22 mouse cellular contexts compared by ENCODE assay signal in the genomic region with DNA sequence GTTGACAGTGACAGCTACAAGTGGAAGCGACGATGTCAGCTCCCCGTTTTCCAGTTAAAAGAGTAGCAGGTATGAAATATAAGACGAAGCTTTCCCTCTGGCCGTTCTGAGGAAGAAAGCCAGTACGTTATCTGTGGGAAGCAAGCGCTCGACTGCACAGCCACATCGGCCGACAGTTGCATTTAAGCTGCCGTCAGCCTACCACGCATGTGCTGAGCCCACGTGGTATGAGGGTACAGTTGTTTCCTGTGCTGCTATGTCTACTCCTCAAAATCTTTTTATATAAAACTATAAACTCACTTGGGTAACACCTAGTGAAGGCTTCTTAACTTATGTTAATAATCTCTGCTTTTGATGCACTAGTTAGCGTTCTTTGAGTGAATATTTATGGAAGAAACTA.
"Had no signal": no experiment of that assay in that cellular context is flagged by ENCODE, and none has a peak within 500 bp of the region (broad histone marks: within the 10 kb centered on the region; RNA-seq: fewer than 3 reads in every experiment).

No protein-coding gene starts in this region.

- H3K9me3 ChIP-seq: liver, embryonic 13.5 days; liver, embryonic 15.5 days; lung, embryonic 15.5 days; megakaryocyte, embryonic 14.5 days; midbrain, embryonic 10.5 days; midbrain, embryonic 12.5 days; neural tube, embryonic 13.5 days; neural tube, embryonic 15.5 days; stomach, embryonic 15.5 days had no signal

- H3K27ac ChIP-seq: liver, embryonic 13.5 days; liver, embryonic 15.5 days; lung, embryonic 15.5 days; midbrain, embryonic 10.5 days; midbrain, embryonic 12.5 days; neural tube, embryonic 13.5 days; neural tube, embryonic 15.5 days; stomach, embryonic 15.5 days; stomach, postnatal 0 days had no signal

- H3K27me3 ChIP-seq: liver, embryonic 13.5 days; liver, embryonic 15.5 days; lung, embryonic 15.5 days; megakaryocyte, embryonic 14.5 days; midbrain, embryonic 12.5 days; neural tube, embryonic 13.5 days; neural tube, embryonic 15.5 days; stomach, embryonic 15.5 days had no signal

- H3K4me2 ChIP-seq: liver, embryonic 13.5 days; liver, embryonic 15.5 days; lung, embryonic 15.5 days; midbrain, embryonic 12.5 days; neural tube, embryonic 13.5 days; neural tube, embryonic 15.5 days; stomach, embryonic 15.5 days had no signal

- DNase-seq: liver, embryonic 13.5 days; liver, postnatal 0 days; lung, adult 2 months; lung, postnatal 10 days; lung, postnatal 4 days; midbrain, embryonic 14.5 days; right cerebral cortex, adult 18-20 months; right cerebral cortex, postnatal 14 days; thymus, adult 2 months; thymus, postnatal 25 days; thymus, postnatal 4 days had no signal

- H3K4me3 ChIP-seq: liver, embryonic 13.5 days; liver, embryonic 15.5 days; lung, embryonic 15.5 days; megakaryocyte, embryonic 14.5 days; midbrain, embryonic 10.5 days; midbrain, embryonic 12.5 days; myocyte; neural tube, embryonic 13.5 days; neural tube, embryonic 15.5 days; stomach, embryonic 15.5 days had no signal

- ATAC-seq: liver, postnatal 0 days; midbrain, embryonic 16.5 days had no signal

- H3K36me3 ChIP-seq: liver, embryonic 13.5 days; liver, embryonic 15.5 days; lung, embryonic 15.5 days; midbrain, embryonic 10.5 days; midbrain, embryonic 12.5 days; neural tube, embryonic 13.5 days; neural tube, embryonic 15.5 days; stomach, embryonic 15.5 days had no signal

- H3K9ac ChIP-seq: liver, embryonic 13.5 days; liver, embryonic 15.5 days; liver, postnatal 0 days; lung, embryonic 15.5 days; midbrain, embryonic 12.5 days; neural tube, embryonic 13.5 days; neural tube, embryonic 15.5 days; stomach, embryonic 15.5 days had no signal

- H3K4me1 ChIP-seq: liver, embryonic 13.5 days; liver, embryonic 15.5 days; lung, embryonic 15.5 days; megakaryocyte, embryonic 14.5 days; midbrain, embryonic 10.5 days; midbrain, embryonic 12.5 days; neural tube, embryonic 13.5 days; neural tube, embryonic 15.5 days; stomach, embryonic 15.5 days had no signal
